Mouse (Mus musculus) embryonic facial prominence, embryonic 10.5 days (tissue): Measurements from ENCODE around the gene Nxph1. TPM values are rescaled to one million over a fixed set of nuclear protein-coding genes. Genes with fewer than 3 reads are reported as not detected.
A peak's percentile ranks its signal among the peaks of the same experiment; 100 is the strongest.

ENCODE experiments used
- DNase-seq: peaks from one replicate; pipeline ENCODE4 v3.0.0-alpha.2; 2017; ENCODE audit warnings: low spot score
- H3K27ac ChIP-seq: fragments of 300-500 bp; sonication (generic); replicated peaks from 2 replicates; pipeline ENCODE4 v1.5.1; 2016; ENCODE audit warnings: mild to moderate bottlenecking
- H3K27me3 ChIP-seq: fragments of 300-500 bp; sonication (generic); replicated peaks from 2 replicates; pipeline ENCODE4 v1.6.1; 2016; ENCODE audit warnings: low read depth, mild to moderate bottlenecking; ENCODE audit not compliant: poor library complexity, severe bottlenecking
- H3K36me3 ChIP-seq: fragments of 300-500 bp; sonication (generic); replicated peaks from 2 replicates; pipeline ENCODE4 v1.6.1; 2016; ENCODE audit warnings: mild to moderate bottlenecking, moderate library complexity
- H3K4me1 ChIP-seq: fragments of 300-500 bp; sonication (generic); 2 replicates; pipeline ENCODE4 v1.6.1; 2016
- H3K4me3 ChIP-seq: fragments of 300-500 bp; sonication (generic); 2 replicates; pipeline ENCODE4 v1.5.1; 2016; ENCODE audit warnings: mild to moderate bottlenecking, moderate library complexity
- H3K9me3 ChIP-seq: fragments of 300-500 bp; sonication (generic); 2 replicates; pipeline ENCODE4 v1.6.1; 2016; ENCODE audit warnings: mild to moderate bottlenecking
- WGBS: fragments of 180-500 bp; shearing (Covaris S2); methylation state at CpG from one replicate; pipeline ENCODE4 v1.1.7; 2016; 5-methylcytosine and 5-hydroxymethylcytosine counted together
- polyA plus RNA-seq: library from polyadenylated mRNA; unstranded; fragments of >200 nt; fragmentation: Nextera tagmentation; extraction: Ambion mirVana; gene quantifications from 2 replicates; pipeline ENCODE4 v1.2.1, GENCODE M21; 2016

The Nxph1 gene
- polyA plus RNA-seq, 1 experiment from 2014 or later = 0.32 TPM

DNA sequence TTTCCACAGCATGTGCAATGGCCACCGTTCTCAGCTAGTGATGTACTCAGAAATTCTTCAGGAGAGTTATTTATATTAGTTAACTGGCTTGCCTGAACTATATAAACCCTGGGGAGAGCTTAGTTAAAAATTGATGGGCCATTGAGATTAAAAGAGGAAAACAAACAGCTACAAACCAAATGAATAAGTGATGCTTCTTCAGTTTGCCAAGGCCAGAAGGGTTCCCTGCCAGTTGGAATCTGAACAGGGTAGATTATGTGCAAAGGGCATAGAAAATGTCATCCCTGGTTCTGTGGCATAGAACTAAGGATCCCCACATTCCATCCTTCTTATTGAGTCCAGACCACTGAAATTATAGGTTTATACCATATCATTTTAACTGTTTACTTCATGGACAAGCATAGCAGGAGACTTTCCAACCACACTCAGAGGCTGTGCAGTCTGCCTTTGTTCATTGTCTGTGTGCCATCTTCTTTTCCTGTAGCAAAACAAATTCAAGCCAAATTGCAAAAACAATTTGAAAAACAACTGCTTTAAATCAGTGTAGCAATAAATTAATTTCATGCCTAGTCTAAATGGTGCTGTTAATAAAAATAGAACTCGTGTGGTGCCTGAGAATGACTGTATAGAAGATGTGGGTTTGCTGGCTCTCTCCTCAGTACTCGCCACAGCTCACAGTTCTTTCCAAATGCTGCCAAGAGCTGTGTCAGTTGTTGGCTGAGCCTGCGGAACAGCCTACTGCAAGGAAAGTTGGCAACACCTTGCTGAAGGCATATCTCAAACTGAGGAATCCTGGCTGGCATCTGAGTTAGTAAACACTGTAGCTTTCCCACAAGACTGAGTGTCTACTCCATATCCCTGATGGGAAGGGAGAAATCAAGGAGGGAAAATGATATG lies 129.8 kb downstream of the Nxph1 start:
- Histone ChIP-seq H3K27me3 (no peaks in the 10 kb centered on the region), H3K9me3 (no peaks in the 10 kb centered on the region), H3K4me3 (no peak overlapping the region), H3K36me3 (no peaks in the 10 kb centered on the region), H3K4me1 (no peaks in the 10 kb centered on the region), H3K27ac (no peak overlapping the region)
- WGBS = 79% methylated on average over 4 of the region's 4 CpGs
- no peak for DNase-seq

DNA sequence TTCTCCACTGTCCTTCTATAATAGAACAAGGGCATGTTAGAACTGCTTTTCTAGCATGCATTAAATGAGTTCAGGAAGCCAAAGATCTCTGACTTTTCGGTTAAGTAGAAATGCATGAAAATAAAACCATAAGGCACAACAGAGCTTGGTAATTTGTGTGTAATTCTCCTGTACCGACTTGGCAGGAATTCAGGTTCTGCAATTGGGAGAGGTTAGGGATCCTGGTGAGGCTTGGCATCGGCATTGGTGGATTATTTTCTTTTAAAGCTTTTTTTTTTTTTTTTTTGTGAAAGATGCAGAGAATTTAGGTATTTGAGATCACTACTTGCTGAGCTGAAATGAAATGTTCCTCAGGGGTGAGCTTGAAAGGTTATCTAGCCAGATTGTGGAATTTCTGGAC lies 135.6 kb downstream of the Nxph1 start:
- no peaks in the 10 kb centered on the region for H3K36me3 ChIP-seq
- WGBS = 76% methylated on average over 3 of the region's 3 CpGs
- H3K9me3 ChIP-seq = no peaks in the 10 kb centered on the region
- no peak for DNase-seq
- H3K27ac ChIP-seq = no peak overlapping the region
- H3K4me1 ChIP-seq = no peaks in the 10 kb centered on the region
- no peaks in the 10 kb centered on the region for H3K27me3 ChIP-seq
- no peak overlapping the region for H3K4me3 ChIP-seq

DNA sequence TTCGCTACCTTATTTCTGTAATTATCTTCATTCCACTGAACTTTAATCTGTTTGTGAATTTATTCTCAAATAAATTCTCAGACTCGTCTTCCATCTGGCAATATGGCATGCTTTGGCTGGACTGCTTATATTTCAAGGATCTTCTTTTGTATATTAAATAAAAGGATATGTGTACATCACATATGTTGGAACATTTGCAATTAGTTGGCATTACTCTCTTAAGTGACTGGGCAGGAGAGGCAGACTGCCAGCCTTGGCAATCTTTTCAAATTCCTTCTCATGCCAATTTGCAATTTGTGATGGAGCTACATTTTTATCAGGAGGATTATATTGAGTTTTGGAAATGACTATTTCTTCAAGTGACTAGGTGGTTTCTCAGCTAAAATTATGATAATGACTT lies 149.1 kb downstream of the Nxph1 start:
- no peak for DNase-seq
- Histone ChIP-seq H3K36me3 (no peaks in the 10 kb centered on the region), H3K27me3 (no peaks in the 10 kb centered on the region), H3K9me3 (no peaks in the 10 kb centered on the region), H3K4me3 (no peak overlapping the region), H3K27ac (no peak overlapping the region), H3K4me1 (no peaks in the 10 kb centered on the region)
- WGBS = 89% methylated on average over 2 of the region's 2 CpGs

DNA sequence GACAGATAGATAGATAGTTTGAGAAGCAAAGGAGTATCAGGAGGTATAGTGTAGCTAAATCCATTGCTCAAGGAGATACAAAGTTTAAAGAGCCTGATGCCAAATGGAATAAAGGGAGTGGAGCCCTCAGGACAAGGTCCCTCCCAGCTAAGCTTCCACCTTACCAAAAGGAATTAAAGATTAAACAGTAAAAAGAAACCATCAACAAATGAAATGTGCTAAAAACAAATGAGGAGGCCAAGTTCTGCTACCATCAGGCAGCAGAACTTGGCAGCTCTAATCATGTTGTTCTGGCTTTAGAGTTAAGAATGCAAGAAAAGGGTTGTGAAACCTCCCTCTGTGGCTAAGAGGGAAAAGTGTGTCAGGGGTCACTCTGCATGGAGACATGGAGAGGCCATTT lies 159.1 kb downstream of the Nxph1 start:
- H3K9me3 ChIP-seq = no peaks in the 10 kb centered on the region
- no peaks in the 10 kb centered on the region for H3K36me3 ChIP-seq
- H3K4me1 ChIP-seq = no peaks in the 10 kb centered on the region
- H3K27me3 ChIP-seq = no peaks in the 10 kb centered on the region
- no peak overlapping the region for H3K27ac ChIP-seq
- H3K4me3 ChIP-seq = no peak overlapping the region
- DNase-seq = no peak

DNA sequence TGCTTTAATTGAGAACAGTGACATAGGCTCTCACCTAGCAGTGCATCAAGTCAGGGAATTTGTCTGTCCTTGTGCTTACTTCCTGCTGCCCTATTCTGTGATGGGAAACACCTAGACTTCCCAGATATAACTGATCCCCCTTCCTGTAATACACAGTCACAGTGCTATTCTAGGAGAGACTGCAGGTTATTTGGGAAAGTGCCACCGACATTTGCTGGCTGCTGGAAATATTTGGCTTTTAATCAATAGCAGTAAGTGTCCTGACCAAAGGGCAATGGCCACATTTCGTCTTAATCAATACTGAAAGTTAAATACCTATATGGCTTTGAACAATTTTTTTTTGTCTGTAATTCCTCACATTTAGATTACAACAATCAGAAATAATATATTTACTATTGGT lies 170.9 kb downstream of the Nxph1 start:
- Histone ChIP-seq H3K27ac (no peak overlapping the region), H3K9me3 (no peaks in the 10 kb centered on the region), H3K4me3 (no peak overlapping the region), H3K27me3 (no peaks in the 10 kb centered on the region), H3K4me1 (no peaks in the 10 kb centered on the region), H3K36me3 (no peaks in the 10 kb centered on the region)
- DNase-seq = no peak
- 83% methylated on average over 2 of the region's 2 CpGs for WGBS

DNA sequence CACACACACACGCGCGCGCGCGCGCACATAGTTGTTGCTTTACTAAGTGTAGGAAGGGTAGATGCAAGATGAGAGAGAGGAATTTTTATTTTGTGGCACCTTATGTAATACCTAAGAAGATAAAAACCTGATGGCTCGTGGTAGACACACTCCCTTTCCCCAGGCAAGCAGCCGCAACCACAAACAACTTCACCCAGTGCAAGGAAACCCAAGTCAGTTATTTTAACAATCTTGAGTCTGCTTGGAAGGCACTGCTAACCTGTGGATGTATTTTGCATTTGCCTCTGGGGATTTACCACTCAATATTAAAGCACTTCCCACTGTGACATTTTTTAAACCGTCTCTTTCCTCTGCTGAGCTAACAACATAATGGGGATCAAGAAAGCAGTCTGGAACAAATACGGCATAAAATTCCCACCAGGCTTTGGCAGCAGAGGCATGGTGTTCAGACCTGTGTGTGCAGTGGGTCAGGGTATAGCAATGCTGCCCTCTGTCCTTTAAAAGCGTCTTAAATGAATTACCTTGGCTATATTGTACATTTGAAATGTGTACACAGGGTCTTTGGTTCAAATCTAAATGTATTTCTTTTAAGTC lies 176.2 kb downstream of the Nxph1 start:
- no peaks in the 10 kb centered on the region for H3K36me3 ChIP-seq
- H3K9me3 ChIP-seq = no peaks in the 10 kb centered on the region
- 80% methylated on average over 12 of the region's 12 CpGs for WGBS
- no peak overlapping the region for H3K4me3 ChIP-seq
- no peak overlapping the region for H3K27ac ChIP-seq
- H3K27me3 ChIP-seq = no peaks in the 10 kb centered on the region
- no peaks in the 10 kb centered on the region for H3K4me1 ChIP-seq
- DNase-seq = peak; percentile 7

DNA sequence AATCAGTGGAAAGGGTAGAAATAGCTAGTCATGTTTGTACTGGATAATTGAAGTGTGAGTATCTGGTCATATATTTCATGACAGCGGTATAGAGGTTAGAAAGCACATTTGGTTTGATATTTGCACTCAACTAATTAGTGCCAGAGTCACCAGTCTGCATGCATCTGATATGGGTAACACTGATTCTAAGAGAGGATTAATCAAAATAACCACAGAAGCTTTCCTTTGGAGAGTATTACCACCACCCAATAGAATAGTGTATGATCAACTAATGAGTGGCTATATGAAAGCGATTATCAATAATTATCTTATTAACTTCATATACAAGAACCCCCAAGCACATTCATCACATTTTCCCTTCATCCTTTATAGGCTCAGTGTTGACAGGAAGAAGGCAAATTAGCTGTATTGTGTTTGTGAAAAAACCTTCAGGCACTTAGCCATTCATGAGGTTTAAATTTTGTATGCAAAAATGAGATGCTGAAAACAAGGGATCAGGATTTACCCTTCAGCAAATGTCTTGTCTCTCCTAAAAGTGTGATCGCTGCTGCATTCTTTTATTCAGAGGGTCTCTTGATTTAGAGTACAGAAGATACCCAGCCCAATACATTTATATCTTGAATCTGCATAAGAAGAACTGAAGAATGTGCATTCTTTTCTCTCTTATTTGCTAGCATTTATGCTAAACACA lies 185.5 kb downstream of the Nxph1 start:
- WGBS = 76% methylated on average over 3 of the region's 3 CpGs
- Histone ChIP-seq H3K4me1 (no peaks in the 10 kb centered on the region), H3K36me3 (no peaks in the 10 kb centered on the region), H3K27ac (no peak overlapping the region), H3K9me3 (no peaks in the 10 kb centered on the region), H3K4me3 (no peak overlapping the region), H3K27me3 (no peaks in the 10 kb centered on the region)
- DNase-seq = no peak

DNA sequence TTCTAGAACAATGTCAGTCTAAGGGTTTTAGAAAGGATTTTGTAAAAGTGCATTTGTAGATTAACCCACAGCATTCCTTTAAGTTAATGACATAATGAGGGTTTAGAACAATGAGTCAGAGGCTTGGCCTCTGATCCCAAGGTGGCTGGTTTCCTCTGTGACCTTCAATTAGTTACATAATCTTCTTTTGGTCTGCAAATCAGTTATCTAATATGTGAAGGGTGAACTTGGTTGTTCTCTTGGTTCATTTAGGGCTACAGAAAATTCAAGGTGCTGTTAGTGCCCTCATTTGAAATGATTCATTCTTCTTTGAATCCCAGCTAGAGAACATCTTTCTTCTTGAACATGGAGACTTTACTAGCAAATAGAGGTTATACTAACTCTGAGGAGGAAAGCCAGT lies 199.7 kb downstream of the Nxph1 start:
- Histone ChIP-seq H3K4me3 (no peak overlapping the region), H3K9me3 (no peaks in the 10 kb centered on the region), H3K36me3 (no peaks in the 10 kb centered on the region), H3K27ac (no peak overlapping the region), H3K27me3 (no peaks in the 10 kb centered on the region), H3K4me1 (no peaks in the 10 kb centered on the region)
- no peak for DNase-seq

DNA sequence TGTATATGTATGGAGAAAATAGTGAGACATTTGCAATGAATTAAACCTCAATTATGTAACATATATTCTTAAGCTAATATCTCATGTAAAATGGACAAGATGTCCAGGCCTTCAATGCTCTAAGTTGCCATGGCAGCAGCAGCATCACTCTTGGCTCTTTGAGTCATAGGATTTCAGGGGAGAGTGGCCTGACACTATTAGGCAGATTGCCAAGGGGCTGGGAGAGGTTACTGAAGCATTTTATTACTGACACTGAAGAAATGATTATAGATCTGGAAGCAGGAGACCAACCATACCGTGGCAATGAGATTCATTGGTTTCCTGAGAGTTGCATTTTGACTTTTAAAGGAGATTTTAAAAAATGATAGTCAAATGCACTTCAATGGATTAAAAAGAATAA lies 201.6 kb downstream of the Nxph1 start:
- Histone ChIP-seq H3K27me3 (no peaks in the 10 kb centered on the region), H3K27ac (no peak overlapping the region), H3K4me1 (no peaks in the 10 kb centered on the region), H3K9me3 (no peaks in the 10 kb centered on the region), H3K4me3 (no peak overlapping the region), H3K36me3 (no peaks in the 10 kb centered on the region)
- DNase-seq = no peak
- 56% methylated on average over 1 of the region's 1 CpGs for WGBS

DNA sequence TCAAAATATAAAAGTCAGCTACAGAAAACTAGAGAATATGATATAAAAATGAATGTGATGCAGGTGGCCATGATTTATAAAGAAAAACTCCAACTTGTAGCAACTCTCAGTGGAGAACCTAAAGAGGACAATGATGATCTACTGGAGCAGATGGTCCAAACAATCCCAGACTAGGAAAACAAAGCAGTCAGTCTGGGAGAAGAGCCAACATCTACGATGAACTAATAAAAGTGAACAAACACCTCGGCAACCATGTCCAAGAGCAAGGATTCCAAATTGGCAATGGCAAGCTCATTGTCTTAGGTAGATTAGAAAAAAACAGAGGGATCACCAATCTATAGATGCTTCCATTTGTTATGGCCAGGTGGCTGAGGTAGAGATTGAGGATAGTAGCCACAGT lies 211.0 kb downstream of the Nxph1 start:
- 90% methylated on average over 2 of the region's 2 CpGs for WGBS
- DNase-seq = no peak
- no peak overlapping the region for H3K27ac ChIP-seq
- no peaks in the 10 kb centered on the region for H3K36me3 ChIP-seq
- H3K9me3 ChIP-seq = no peaks in the 10 kb centered on the region
- H3K4me3 ChIP-seq = no peak overlapping the region
- no peaks in the 10 kb centered on the region for H3K27me3 ChIP-seq
- H3K4me1 ChIP-seq = no peaks in the 10 kb centered on the region

DNA sequence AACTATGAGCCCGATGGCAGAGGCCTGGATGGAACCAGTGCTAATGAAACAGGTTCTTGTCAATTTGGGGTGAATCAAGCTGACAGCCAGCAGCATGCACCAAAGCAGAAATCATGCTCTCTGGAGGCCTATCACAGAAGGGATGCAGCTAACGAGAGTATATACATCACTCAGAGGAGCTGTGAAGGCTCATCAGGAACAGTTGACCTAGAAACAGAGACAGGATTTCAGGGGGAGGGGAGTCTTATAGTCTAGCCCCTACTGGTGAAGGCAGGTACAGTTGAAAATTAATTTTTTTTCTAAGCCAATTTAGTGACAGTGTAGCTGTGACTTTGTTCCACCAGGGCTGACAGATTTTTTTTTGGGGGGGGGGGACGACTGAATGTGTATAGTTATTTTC lies 234.2 kb downstream of the Nxph1 start:
- WGBS = 72% methylated on average over 3 of the region's 3 CpGs

DNA sequence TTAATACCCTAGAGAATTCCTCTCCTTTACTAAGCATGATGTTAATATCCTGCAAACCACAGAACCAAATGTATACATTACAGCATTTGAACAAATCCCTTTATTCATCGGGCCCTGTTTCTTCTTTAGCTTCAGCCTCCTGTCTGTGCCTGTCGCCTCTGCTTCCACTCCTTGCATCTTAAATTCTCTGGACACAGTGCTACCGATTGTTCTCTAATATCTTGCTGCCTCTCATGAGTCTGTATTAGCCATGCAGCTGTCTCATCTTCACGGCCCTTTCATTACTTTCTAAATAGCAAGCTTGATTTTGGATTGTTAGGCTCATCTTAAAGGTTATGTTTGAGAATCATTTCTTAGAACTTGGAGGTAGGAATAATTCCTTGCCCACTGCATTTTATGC lies 262.5 kb downstream of the Nxph1 start:
- Histone ChIP-seq H3K36me3 (no peaks in the 10 kb centered on the region), H3K27me3 (no peaks in the 10 kb centered on the region), H3K4me1 (no peaks in the 10 kb centered on the region), H3K4me3 (no peak overlapping the region), H3K9me3 (no peaks in the 10 kb centered on the region), H3K27ac (no peak overlapping the region)
- DNase-seq = no peak
- WGBS = 74% methylated on average over 4 of the region's 4 CpGs

More for the DNA sequence above, 234.2 kb downstream of the Nxph1 start:
- Histone ChIP-seq H3K36me3 (no peaks in the 10 kb centered on the region), H3K27me3 (no peaks in the 10 kb centered on the region), H3K9me3 (no peaks in the 10 kb centered on the region), H3K27ac (no peak overlapping the region), H3K4me1 (no peaks in the 10 kb centered on the region), H3K4me3 (no peak overlapping the region)
- DNase-seq = no peak
